Mouse (Mus musculus): ENCODE data around the gene Pptc7.

The Pptc7 gene

DNA sequence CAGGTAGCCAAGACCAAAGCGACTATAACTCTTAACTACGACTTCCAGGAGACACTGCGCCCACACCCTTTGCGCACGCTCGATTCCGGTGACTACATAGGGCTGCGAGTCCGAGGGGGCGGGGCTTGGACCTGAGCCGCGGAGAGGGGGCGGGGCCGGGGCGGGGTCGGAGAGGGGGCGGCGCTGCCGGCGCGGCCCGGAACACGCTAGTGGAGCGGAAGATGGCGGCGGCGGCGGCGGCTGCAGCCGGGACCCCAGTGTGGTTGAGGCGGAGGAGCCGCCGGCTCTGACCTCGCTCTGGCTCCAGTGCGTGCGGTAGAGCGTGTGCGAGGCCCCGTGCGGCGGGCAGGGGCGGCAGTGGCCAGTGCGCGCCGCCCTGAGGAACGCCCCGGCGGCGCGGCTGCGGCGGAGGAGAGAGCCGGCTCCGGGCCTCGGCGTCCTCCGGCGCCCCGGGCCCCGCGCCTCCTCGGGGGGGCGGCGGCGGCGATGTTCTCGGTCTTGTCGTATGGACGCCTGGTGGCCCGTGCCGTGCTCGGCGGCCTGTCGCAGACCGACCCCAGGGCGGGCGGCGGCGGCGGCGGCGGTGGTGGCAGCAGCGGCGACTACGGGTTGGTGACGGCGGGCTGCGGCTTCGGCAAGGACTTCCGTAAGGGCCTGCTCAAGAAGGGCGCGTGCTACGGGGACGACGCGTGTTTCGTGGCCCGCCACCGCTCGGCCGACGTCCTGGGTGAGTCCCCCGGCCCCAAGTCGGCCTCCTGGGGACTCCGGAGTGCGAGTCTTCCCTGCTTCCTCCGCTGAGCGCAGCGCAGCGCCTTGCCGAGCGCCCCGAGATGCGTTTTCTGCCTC is at the start of gene Pptc7:
TSS of gene Pptc7 (plus strand) at position 183 of the 846 bp plus-strand sequence.
- DNase-seq (ENCODE audit: low spot score in 2 of 2), result peak; percentile 70 to 87

DNA sequence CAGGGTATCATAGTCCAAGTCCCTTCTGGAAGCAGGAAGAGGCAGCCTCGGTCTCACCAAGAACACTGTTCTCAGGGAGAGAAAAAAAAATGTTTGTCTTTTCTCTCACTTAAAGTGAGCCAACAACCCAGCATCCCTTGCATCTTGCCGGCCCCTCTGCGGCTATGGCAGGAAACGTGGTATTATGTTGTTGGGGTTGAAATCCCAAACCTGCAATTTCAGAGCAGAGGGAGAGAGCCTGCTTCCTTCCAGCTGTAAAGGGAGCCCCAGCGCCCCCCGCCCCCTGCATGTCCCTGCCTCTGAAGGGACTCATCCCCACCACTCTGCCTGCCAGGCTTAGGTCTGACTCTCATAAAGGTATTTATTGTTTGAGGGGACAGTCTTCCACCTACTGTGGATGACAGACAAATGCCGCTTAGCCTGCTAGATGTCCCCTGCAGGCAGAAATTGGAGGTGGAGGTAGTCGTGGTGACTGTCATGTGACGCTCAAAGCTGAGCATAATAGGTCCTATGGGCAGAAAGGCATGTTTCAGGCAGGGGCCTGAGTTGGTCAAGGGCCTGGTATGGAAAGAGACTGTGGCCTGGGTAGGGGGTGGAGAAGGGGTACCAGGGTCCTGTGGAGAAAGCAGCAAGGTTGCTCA is 48.8 kb upstream of the Pptc7 start:
- no peak for DNase-seq (ENCODE audit: low spot score in 2 of 2)

DNA sequence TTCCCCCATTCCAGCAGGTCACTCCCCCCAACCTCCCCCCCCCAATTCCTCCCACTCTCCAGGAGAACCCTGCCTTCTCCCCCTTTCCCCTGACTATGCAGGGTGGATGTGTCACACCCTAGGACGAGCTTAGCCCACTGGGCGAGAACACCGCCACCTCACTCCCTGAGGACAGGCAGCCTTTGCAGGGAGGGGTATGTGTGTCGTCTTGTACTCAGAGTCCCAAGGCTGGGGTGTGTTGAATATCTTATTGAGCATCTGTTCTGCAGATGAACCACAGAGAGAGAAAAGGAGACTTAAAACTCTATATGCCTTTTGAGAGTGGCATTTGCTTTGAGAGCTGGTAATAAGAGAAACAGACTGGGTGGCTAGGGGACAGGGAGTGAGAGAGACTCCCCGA is 47.0 kb upstream of the Pptc7 start:
- DNase-seq (ENCODE audit: low spot score in 2 of 2), result no peak

DNA sequence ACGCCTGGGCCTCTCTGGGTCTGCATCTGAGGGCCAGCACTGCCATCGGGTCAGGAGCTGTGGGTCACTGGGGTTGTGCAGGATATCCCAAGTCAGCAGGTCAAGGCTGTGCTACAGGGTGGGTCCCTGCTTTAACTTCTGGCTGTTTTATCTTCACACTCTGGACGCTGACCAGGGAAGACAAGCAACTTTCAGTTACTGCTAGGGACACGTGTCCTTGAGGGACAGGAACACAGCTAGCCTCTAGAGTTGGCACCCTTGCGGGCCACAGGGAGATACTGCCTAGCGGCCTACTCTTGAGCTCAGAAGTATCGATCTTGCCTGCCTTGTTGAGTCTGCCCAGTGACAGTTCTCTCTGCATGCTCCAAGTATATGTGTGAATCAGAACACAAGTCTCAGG is 44.5 kb upstream of the Pptc7 start:
- no peak for DNase-seq (ENCODE audit: low spot score in 2 of 2)

DNA sequence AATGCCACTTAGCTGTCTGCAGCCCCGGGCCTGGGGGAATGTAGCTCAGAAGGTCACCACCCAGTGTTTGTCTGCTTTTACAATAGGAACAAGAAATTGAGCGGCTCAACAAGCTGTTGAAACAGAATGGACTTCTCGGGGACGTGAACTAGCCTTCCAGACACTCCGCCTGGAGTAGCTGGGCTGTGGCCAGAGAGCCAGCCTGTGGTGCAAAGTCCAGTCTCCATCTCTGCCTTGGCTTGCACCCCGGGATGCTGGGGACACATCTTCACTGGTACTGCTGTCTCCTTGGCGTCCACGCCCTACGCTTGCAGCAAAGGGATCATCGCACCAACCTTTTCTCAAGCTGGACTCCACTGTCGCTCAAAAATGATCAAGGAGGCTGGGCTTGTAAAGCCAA is 43.6 kb upstream of the Pptc7 start:
- no peak for DNase-seq (ENCODE audit: low spot score in 2 of 2)

DNA sequence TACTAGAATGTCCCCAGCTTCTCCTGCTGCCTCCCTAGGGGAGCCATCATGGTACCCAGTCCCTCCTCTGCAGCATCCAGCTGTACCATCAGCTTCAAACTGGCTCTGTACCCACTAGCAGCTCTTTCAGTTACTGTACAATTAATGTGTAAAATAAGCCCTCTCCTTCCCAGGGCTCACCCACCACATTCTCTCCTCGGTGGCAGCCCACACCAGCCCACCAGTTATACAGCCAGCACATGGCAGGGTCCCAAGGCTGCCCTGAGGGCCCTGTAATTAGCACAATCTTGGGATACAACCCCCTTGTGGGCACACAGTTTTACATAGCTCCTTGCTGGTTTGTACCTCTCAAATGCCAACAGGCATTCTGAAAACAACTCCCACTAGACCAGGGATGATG is 43.2 kb upstream of the Pptc7 start:
- DNase-seq (ENCODE audit: low spot score in 2 of 2), result no peak

DNA sequence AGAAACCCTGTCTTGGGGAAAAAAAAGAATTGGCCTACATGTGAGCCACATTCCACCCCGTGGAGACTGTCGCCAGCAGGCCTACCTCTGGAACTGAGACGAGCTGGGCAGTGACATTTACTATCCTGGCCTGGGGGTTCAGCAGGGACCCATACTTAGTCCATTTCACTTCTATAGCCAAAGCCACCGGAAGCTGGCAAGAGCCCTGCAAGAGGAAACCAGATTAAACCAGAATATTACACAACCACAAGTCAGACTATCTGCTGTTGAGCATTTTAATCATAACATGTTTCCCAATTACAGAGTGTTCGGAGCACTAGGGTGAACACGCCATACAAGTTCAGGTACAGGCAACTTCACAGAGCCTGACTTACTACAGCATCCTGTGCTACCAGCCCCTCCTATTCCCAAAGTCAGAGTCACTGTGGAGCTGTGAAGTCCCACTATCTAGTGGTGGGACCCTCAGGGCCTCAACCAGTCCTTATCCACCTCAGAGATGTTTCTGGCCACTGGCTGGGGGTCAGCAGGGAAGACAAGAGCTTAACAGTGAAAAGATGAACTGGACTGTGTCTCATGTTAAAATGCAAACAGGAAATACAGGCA is 41.5 kb upstream of the Pptc7 start:
- DNase-seq (ENCODE audit: low spot score in 2 of 2), result no peak

DNA sequence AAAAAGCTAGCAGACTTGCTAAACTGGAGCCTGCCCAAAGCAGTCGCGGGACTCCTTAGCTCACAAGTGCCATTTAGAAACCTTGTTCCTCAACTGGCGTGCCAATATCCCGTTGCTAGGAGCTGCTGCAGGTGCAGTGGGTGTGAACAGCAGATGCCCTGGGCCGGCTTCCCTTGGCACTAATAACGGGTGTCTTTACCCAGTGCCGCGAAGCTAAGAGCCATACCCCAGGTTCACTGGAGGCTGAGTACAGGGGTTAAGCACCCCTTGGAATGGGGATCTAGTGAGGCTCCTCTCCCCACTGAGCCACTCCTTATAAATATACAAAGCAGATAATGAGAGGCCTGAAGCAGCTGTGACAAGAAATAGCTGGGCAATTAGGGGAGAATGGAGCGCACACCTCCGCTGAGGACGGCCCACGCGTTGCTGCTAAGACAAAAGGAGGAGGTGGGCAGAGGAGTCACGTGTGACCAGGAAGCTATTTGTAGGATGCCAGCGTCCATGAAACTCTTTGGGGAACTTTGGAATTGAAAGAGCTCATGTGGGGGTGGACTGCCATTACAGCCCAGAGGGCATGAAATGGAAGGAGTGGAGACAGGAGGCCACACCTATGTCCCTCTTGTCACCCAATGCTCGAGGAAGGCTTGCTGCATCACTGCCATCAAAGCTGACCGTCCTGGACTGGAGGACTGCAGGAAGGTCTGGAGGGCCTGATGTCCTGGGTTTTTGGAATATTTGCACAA is 40.2 kb upstream of the Pptc7 start:
- no peak for DNase-seq (ENCODE audit: low spot score in 2 of 2)

DNA sequence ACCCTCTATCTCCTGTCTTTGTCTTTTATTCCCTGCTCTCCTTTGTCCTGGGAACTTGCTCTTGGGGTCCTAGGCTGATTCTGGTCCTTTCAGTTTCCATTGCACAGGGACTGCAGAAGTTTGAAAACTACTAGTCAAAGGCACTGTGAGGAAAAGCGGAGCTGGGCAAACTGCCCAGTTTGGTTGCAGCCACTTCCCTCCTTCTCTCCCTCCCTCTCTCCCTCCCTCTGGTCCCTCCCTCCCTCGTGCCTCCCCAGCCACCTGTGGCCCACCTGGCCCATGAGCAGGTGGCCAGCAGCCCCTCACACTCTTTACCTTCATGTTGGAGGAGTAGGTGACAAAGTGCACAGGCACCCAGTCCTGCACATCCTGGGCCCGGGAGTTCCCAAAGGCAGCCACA is 39.0 kb upstream of the Pptc7 start:
- no peak for DNase-seq (ENCODE audit: low spot score in 2 of 2)

DNA sequence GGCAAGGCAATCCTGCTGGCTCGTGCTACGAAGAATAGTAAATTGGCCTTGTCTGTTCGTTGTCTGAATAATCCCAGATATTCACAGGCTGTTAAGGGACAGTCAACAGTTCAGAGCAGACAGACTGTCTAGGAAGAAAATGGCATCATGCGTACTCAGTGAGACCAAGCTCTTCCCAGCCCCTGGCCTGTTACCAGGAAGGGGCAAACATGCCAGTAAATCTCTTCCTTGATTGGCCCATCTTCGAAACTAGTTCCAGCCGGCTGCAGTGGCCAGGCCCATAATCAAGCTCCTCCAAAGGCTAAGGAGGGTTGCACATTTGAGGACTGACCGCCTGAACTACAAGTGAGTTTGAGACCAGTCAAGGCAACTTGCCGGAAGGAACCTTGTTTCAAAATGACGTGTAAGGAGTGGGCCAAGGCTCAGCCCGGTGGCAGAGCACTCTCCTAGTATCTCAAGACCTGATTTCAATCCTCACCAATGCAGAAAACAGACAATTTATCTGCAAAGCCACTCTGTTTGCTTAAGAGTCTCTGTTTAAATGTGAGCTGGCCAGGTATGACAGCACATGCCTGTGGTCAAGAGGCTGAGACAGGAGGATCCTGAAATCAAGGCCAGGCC is 37.5 kb upstream of the Pptc7 start:
- DNase-seq (ENCODE audit: low spot score in 2 of 2), result no peak

DNA sequence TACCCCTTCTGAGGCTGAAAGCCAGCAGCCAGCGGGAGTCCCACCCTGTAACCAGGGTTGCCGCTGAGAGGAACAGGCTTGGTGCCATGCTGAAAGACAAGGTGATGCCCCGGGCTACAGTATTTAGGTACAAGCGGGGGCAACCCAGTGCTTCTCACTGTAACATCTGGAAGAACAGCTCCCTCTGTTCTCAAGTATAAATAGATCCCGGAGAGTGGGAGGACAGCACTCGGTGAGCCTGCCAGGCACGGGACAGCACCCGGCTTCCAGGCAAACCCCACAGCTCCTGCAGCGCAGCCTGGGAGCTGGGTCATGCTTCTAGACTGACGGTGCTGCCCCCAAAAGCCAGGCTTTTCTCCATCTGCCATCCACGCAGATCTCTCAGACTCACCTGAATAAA is 36.6 kb upstream of the Pptc7 start:
- DNase-seq (ENCODE audit: low spot score in 2 of 2), result no peak

DNA sequence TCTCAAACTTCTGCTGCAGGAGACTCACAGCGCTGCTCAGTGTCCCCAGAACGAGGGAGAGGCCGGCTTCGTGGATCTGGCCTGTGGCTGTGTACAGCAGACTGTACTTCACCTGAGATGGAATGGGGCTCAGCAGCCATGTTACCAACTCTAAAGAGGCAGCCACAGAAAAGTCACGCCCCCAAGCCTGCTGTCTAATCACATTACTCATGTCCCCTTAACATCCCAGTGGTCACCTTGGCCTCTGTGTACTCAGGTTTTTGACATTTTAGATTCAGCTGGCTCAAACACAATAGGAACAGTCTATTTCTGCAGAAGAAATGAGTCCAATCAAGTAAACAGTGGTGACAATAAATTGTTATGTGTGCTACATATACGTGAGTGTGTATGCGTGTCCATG is 36.2 kb upstream of the Pptc7 start:
- no peak for DNase-seq (ENCODE audit: low spot score in 2 of 2)

DNA sequence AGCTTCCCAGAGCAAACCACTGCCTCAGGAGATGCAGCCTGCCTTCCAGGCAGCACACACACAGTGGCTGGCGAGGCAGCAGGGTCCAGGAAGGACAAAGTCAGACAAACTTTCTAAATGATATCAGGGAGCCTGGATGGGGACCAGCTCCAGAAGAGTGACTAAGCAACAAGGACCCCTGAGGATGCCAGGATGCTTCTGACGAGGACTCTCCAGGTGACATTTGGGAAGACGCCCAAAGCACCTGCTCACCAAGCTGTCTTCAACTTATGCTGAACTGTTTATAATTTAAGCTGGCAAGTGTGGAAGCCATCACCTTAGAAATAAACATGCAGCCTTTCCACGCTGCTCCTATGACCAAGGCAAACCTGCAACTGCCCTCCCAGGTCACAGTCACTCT is 34.9 kb upstream of the Pptc7 start:
- no peak for DNase-seq (ENCODE audit: low spot score in 2 of 2)

DNA sequence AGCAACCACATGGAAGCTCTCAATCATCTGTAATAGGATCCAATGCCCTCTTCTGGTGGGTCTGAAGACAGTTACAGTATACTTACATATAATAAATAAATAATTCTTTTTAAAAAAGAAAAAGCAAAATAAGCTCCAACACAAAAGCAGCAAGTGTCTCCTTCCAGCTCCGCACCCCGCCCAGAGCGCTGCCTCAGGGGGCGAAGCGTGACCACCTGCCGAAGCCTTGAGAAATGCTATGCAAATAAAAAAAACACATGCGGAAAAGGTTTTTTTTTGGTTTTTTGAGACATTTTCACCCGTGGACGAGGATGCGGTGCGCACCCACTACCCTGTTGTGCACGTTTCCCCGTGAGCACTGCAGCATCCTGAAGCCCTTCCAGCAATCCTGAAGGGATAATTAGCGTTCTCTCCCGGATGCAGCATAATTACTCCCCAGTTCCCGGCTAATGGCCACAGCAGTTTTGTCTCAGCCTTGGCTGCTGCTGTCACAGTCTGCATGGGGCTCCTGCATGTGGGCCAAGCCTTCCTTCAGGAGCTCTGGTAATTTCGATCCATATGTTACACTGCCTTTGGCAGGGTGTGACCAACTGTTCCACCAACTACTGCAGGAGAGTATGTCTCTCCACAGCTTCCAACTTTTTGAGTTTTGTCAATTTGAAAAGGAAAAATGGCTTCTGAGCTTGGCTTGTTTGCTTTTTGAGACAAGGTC is 32.1 kb upstream of the Pptc7 start:
- DNase-seq (ENCODE audit: low spot score in 2 of 2), result no peak

DNA sequence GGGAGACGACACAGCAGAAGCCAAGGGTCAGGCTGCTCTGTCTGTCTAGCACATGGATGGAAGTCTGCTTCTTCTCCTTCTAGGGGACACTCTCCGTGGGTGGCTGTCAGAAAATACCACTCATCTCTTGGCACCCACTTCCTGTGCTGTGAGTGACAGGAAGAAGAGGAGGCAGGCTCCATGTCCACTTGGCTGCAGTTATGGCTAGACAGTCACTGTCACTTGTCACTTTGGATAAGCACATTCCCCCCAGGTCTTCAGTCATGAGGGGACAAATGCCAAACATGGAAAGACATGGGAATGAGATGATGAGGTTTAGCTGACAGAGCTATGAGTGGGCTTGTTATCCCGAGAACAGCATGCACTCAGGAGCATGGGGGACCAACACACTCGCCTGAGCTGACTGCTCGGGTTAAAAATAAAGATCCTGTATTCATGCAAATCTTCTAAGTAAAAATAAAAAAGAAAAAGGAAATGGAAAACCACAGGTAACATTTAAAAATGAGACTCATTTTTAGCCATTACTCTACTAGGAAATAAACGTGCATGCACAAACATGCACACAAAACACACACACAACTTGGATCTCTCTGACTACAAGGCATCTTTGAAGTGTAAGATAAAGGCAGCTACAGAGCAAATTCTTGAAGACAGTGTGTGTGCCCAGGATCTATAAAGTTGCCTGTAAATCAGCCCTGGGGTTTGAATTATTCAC is 26.0 kb upstream of the Pptc7 start:
- no peak for DNase-seq (ENCODE audit: low spot score in 2 of 2)

DNA sequence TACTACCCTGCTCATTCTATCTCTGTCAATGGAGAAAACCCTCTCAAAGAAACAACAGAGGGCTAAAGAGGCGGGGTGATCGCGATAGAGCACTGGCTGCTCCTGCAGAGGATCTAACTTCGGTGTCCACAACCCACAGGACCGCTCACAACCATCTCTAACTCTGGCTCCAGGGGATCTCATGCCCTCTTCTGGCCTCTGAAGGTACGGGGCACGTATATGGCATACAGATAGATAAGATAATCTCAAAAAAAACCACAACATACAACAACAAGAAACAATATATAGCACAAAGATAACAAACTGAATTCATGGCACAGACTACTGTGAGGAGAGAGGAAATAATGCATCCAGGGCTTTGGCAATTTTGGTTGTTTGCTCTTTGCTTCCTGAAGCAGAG is 22.1 kb upstream of the Pptc7 start:
- no peak for DNase-seq (ENCODE audit: low spot score in 2 of 2)

DNA sequence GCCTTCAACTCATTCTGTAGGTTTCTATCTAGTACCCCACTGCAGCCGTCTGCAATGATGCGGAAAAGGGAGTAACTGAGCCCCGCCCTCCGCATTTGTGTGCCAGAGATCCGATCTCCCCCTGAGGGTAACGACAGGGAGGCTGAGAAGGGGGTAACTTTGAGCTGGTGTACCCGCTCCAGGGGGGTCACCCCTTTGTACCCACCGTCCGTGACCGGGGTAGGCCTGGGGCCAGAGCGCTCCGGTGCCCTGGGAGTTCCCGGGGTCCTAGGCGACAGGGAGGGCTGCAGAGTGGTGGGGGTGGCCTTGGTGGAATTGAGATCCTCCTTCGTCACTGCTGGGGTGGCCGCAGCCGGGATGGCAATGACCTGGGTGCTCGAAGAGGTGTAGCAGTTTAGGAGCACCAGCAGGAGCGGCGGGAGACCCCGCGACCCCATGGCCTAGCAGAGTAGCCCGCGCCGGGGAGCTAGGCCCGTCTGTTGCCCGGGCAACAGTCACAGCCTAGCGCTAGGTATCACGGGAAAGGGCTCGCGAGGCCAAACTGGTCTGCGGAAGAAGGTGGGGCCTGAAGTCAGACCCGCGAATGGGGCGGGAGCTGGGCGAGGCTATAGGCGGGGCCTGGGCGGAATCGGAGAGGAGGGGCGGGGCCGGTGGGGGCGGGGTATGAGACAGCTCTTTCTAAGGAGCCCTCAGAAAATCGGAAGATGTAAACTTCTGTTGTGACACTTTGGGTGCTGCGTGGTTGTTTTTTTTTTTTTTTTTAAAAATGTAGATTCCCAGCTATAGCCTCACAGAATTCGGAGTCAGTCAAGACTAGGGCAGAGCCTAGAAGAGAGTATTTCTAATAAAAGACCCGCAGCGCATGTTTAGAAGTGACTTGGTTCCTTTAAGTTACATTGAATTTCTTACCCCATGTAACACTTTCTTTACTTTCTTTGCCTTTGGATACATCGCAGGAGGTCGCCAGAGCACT is 19.9 kb upstream of the Pptc7 start, which contains the start of gene Tctn1:
TSS of gene Tctn1 (minus strand) at position 528 of the 973 bp plus-strand sequence.
- DNase-seq (ENCODE audit: low spot score in 2 of 2), result peak; percentile 73 to 81

DNA sequence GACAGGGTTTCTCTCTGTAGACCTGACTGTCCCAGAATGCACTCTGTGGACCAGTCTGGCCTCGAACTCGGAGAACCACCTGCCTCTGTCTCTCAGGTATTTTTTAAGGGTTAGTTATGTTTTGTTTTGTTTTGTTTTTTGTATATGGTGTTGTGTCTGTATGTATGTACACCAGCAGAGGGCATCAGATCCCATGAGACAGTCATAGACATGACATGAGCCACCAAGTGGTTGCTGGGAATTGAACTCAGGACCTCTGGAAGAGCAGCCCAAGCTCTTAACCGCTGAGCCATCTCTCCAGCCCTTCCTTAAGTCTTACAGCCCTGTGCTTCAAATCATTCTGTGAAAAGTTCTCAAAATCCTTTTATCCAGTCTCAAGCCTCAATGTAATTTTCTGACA is 19.0 kb upstream of the Pptc7 start:
- no peak for DNase-seq (ENCODE audit: low spot score in 2 of 2)

DNA sequence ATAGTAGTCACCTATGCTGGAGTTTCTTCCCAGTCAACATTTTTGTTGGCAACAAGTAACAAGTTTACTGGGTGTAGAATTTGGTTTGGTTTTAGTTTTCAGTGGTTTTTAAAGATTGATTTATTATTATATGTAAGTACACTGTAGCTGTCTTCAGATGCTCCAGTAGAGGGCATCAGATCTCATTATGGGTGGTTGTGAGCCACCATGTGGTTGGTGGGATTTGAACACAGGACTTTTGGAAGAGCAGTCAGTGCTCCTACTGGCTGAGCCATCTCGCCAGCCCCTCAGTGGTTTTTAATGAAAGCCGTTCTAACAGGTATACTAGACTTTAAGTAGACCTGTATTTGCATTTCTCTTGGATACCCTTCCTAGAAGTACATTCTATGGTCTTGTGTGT is 18.2 kb upstream of the Pptc7 start:
- no peak for DNase-seq (ENCODE audit: low spot score in 2 of 2)
